Mouse (Mus musculus) intestine, embryonic 14.5 days (tissue): ENCODE results near the gene Megf6. TPM values are rescaled to one million over a fixed set of nuclear protein-coding genes. Genes with fewer than 3 reads are reported as not detected.

Experiments
- ATAC-seq: fragments of 200-750 bp; cut with Nextera tagmentation; replicated peaks from 2 replicates; pipeline ENCODE4 v1.8.0; 2017; ENCODE audit warnings: low read depth, moderate number of reproducible peaks, moderate TSS enrichment, moderate library complexity; ENCODE audit not compliant: low FRiP score, low TSS enrichment
- DNase-seq: peaks from one replicate; pipeline ENCODE4 v3.0.0-alpha.2; 2018; ENCODE audit warnings: low spot score
- H3K27ac ChIP-seq: fragments of 300-500 bp; sonication (generic); 2 replicates; pipeline ENCODE4 v1.5.1; 2014; ENCODE audit warnings: low read depth, mild to moderate bottlenecking, control low read depth
- H3K27me3 ChIP-seq: fragments of 300-500 bp; sonication (generic); replicated peaks from 2 replicates; pipeline ENCODE4 v1.6.1; 2014; ENCODE audit warnings: low read length, control low read depth; ENCODE audit not compliant: control insufficient read depth, insufficient read depth
- H3K36me3 ChIP-seq: fragments of 300-500 bp; sonication (generic); 2 replicates; pipeline ENCODE4 v1.6.1; 2014; ENCODE audit warnings: low read length, control low read depth; ENCODE audit not compliant: control insufficient read depth, insufficient read depth
- H3K4me1 ChIP-seq: fragments of 300-500 bp; sonication (generic); replicated peaks from 2 replicates; pipeline ENCODE4 v1.6.1; 2014; ENCODE audit warnings: low read length, control low read depth, mixed read lengths; ENCODE audit not compliant: control insufficient read depth, insufficient read depth
- H3K4me2 ChIP-seq: fragments of 300-500 bp; sonication (generic); 2 replicates; pipeline ENCODE4 v1.6.1; 2014; ENCODE audit warnings: low read length
- H3K4me3 ChIP-seq: fragments of 300-500 bp; sonication (generic); 2 replicates; pipeline ENCODE4 v1.5.1; 2014; ENCODE audit warnings: low read depth, low read length, control low read depth, mixed read lengths
- H3K9ac ChIP-seq: fragments of 300-500 bp; sonication (generic); 2 replicates; pipeline ENCODE4 v1.6.1; 2014; ENCODE audit warnings: mild to moderate bottlenecking, low read length
- H3K9me3 ChIP-seq: fragments of 300-500 bp; sonication (generic); 2 replicates; pipeline ENCODE4 v1.6.1; 2016; ENCODE audit warnings: low read length, control low read depth; ENCODE audit not compliant: control insufficient read depth
- WGBS: fragments of 180-500 bp; shearing (Covaris S2); extraction: QIAGEN DNeasy Blood & Tissue Kit; methylation state at CpG from one replicate; pipeline ENCODE4 v1.1.7; 2014; 5-methylcytosine and 5-hydroxymethylcytosine counted together
- polyA plus RNA-seq: library from polyadenylated mRNA; unstranded; fragments of >200 nt; fragmentation: Nextera tagmentation; extraction: Ambion mirVana; gene quantifications from 2 replicates; pipeline ENCODE4 v1.2.1, GENCODE M21; 2014

Megf6 gene
- polyA plus RNA-seq, 1 experiment from 2014 or later: 17.1 TPM

DNA sequence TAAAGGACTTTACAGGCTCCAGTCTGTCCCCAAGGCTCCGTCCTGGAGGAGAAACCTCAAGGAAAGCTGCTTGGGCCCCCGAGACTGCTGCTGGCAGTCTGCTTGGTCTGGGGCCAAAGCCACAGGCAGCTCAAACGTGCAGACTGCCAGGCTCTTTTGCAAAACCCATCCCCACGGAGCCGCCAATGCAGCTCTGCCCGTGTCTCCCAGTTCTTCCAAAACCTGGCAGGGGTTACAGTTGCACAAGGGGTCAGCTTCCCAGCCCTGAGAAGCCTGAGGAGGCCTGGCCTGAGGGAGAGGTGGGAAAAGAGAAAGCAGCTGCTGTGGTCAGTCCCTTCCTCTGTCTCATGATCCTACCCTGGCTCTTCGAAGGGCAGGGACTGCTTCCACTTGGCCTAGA is 74.8 kb downstream of the Megf6 start:
- WGBS: 82% methylated on average over 7 of the region's 7 CpGs
- Histone ChIP-seq H3K4me3 (no peak overlapping the region), H3K27ac (no peak overlapping the region), H3K36me3 (no peaks in the 10 kb centered on the region), H3K9ac (no peak overlapping the region), H3K4me1 (peaks cover 4% of the 10 kb centered on the region), H3K4me2 (no peak overlapping the region), H3K9me3 (no peaks in the 10 kb centered on the region), H3K27me3 (no peaks in the 10 kb centered on the region)
- ATAC-seq: no peak
- no peak for DNase-seq

DNA sequence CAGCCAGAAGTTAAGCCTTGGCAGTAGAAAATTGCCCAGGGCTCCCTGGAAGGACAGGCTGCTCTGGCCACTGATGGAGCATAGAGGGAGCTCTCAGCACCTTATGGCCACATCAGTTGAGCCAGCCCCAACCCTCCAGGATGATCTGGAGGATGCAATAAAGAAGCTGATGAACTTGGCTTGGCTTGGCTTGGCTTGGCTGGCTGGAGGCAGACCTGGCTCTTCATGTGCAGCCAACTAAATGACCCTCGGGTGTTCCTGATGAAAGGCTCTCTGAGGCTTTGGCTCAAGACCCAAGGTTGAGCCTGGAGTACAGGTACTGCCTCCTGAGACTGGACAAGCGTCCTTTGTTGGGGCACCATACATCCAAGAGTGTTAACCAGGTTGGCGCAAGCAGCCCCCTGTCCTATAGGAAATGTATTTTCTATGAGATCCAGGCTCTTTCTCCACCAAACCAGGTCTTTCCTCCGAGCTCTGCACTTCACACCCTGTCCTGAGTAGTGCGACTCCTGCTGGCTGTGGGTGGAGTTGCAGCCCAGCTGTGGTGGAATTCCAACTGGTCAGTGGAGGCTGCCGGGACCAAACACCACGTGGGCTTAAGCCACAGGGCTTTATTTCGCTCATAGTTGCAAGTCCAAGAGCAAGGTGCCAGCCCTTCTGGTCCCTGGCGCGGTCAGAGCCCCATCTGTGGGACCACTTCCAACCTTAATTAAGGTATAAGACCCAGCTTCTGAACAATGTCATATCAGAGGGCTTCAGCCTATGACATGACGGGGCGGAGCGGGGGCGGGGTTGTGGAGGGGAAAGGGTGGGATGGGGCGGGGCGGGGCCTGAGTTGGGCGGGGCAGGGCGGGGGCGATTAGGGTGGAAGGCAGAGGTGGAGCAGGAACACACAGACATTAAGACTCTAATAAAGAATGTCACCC is 75.8 kb downstream of the Megf6 start:
- Histone ChIP-seq H3K4me1 (peaks cover 4% of the 10 kb centered on the region), H3K9me3 (no peaks in the 10 kb centered on the region), H3K27ac (no peak overlapping the region), H3K4me2 (peak overlapping the region; percentile 46; the same call in 1 of the 2 replicates), H3K27me3 (no peaks in the 10 kb centered on the region), H3K4me3 (peak overlapping the region; percentile 16), H3K36me3 (no peaks in the 10 kb centered on the region), H3K9ac (no peak overlapping the region)
- ATAC-seq (peak; percentile 70), DNase-seq (peak; percentile 98)
- 9% methylated on average over 19 of the region's 19 CpGs for WGBS

DNA sequence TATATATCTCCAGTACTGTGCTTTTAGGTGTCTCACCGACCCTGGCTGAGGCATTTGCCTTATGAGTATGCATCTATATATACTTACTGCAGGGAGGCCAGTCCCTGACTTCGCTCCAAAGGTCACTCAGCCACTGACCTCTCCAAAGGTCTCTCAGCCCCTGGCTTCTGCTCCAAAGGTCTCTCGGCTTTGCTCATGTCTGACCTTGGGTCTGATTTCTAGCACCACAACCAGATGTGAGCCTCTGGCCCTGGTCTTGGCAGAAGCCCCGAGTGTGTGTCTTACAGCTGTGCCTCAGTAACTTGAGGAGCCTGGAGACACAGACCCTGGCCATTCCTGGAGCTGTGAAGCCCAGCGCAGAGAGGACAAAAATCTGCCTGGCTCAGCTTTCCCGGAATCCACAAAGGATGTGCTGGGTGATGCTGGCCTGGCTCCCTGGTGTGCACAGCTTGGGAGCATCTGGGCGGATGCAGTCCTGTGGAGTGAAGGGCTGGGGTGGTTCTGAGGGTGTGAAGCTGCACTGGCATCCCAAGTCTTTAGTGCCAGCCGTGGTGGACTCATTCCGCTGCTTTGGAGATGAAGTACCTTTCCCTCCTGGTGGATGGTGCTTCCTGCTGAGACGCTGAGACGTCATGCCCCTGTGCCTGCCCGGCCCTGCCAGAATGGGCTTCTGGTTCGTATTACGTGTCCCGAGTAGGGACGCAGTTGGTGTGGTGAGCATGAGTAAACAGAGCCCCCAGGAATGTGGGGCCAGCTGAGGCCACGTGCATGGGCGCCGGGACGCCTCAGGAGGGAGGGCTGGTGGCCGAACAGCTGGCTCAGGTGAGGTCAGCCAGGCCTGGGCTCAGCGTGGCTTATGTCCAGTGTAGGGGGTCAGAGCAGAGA is 76.9 kb downstream of the Megf6 start:
- Histone ChIP-seq H3K9ac (no peak overlapping the region), H3K4me1 (peaks cover 4% of the 10 kb centered on the region), H3K27me3 (no peaks in the 10 kb centered on the region), H3K27ac (no peak overlapping the region), H3K9me3 (no peaks in the 10 kb centered on the region), H3K4me3 (no peak overlapping the region), H3K36me3 (no peaks in the 10 kb centered on the region), H3K4me2 (no peak overlapping the region)
- DNase-seq (no peak), ATAC-seq (no peak; the same call in 1 of the 2 replicates)
- 32% methylated on average over 22 of the region's 22 CpGs for WGBS

DNA sequence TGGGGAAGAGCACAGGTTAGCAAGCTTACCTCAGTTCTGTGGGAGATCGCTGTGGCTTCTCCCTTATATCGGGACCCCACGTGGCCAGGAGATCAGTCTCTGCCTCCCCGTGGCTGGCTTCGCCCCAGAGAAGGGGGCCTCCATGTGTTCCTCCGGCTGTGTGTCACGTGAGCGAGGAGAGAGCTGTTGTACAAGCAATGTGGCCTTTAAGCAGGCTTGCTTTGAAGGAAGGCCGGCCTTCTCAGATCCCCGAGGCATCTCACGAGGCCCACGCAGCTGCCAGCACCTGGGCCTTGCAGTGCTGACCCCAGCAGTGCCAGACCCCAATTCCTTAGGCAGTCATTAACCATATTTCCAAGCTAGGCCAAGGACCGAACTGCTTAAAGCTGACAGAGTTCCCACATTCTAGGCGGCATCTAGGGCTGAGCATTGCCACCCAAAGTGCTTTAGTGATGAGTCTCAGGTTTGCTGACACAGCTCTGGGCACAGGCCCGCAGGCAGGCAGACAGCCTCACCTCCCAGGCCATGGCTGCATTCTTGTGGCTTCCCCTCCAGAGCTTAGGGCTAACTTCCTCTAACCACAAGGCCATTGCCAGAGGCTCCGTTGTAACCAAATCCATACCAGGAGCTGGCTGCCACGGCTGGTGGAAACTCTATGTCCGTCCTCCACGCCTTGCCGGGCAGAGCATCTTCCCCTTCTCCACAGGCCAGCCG is 77.7 kb downstream of the Megf6 start:
- DNase-seq (no peak), ATAC-seq (no peak)
- H3K4me3 ChIP-seq: no peak overlapping the region
- no peak overlapping the region for H3K4me2 ChIP-seq
- H3K27ac ChIP-seq: no peak overlapping the region
- H3K27me3 ChIP-seq: no peaks in the 10 kb centered on the region
- no peak overlapping the region for H3K9ac ChIP-seq
- WGBS: 64% methylated on average over 21 of the region's 21 CpGs
- peaks cover 4% of the 10 kb centered on the region for H3K4me1 ChIP-seq
- H3K9me3 ChIP-seq: no peaks in the 10 kb centered on the region
- H3K36me3 ChIP-seq: no peaks in the 10 kb centered on the region

DNA sequence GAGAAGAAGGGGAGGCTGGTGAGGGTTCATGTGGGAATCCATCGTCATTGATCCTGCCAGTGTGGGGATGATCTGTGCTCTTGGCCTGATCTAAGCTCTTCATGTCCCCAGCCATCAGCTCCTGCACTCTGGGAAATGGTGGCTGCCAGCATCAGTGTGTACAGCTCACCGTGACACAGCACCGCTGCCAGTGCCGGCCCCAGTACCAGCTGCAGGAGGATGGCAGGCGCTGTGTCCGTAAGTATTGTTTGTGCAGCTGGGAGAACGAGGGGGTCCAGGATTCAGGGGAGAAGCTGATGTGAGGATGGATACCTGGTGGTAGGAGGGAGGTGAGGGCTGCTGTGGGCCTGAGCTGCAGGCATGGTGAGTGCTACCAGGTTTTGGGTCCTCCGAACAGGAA is 78.8 kb downstream of the Megf6 start:
- no peaks in the 10 kb centered on the region for H3K9me3 ChIP-seq
- no peak overlapping the region for H3K27ac ChIP-seq
- DNase-seq (no peak), ATAC-seq (no peak)
- no peaks in the 10 kb centered on the region for H3K27me3 ChIP-seq
- no peak overlapping the region for H3K4me3 ChIP-seq
- H3K4me2 ChIP-seq: no peak overlapping the region
- 73% methylated on average over 8 of the region's 8 CpGs for WGBS
- no peaks in the 10 kb centered on the region for H3K36me3 ChIP-seq
- peaks cover 4% of the 10 kb centered on the region for H3K4me1 ChIP-seq
- H3K9ac ChIP-seq: no peak overlapping the region

DNA sequence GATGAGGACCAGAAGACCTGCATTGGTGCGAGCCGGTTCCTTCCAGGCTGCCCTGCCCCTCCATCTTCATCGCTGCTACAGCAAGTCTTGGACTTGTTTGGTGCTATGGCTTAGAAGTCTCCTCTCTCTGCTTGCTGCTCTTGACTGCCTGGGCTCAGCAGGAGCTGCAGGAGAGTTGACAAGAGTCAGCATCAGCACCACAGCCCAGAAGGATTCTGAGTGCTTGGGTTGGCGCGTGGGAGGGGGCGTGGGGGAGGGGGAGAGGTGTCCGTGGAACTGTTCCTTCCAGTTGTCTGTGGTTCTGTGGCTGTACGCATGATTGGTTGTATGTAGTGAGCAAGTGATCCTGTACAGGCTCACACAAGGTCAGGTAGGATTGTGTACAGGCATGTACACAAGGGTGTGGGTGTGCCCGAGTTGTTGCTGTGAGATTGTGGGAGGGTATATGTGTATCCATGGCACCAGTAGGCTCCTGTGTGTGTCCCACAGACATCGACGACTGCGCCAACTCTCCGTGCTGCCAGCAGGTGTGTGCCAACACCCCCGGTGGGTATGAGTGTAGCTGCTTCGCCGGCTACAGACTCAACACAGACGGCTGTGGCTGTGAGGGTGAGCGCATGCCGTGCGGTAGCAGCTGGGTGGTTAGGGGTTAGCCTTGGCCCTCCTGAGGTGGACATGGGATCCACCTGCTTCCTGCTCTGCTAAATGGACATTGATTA is 82.2 kb downstream of the Megf6 start:
- 85% methylated on average over 20 of the region's 20 CpGs for WGBS
- H3K9me3 ChIP-seq: no peaks in the 10 kb centered on the region
- H3K27me3 ChIP-seq: no peaks in the 10 kb centered on the region
- H3K4me1 ChIP-seq: peaks cover 3% of the 10 kb centered on the region
- no peak overlapping the region for H3K4me3 ChIP-seq
- H3K9ac ChIP-seq: no peak overlapping the region
- H3K4me2 ChIP-seq: no peak overlapping the region
- H3K36me3 ChIP-seq: no peaks in the 10 kb centered on the region
- no peak overlapping the region for H3K27ac ChIP-seq
- no peak for DNase-seq
- no peak for ATAC-seq

DNA sequence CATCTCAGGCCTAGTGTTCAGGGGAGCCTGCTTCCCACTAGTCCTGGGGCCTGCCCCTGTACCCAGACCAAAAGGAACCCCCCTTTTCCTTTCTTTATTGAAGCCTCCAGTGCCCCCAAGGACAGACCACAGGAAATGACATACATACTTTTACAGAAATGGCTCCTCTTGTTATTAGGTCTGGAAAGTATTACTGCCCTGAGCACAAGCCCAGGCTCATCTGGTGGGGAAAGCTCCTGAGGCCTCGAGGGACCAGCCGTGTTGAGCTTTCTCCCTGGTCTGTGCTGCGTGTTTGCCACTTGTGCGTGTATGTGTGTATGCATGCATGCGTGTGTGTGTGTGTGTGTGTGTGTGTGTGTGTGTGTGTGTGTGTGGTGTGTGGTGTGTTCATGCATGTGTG is 90.2 kb downstream of the Megf6 start:
- no peak overlapping the region for H3K4me3 ChIP-seq
- H3K4me1 ChIP-seq: no peaks in the 10 kb centered on the region
- no peak overlapping the region for H3K27ac ChIP-seq
- no peaks in the 10 kb centered on the region for H3K27me3 ChIP-seq
- H3K4me2 ChIP-seq: no peak overlapping the region
- peaks cover 4% of the 10 kb centered on the region; the same call in 1 of the 2 replicates for H3K9me3 ChIP-seq
- DNase-seq (no peak), ATAC-seq (no peak)
- 78% methylated on average over 5 of the region's 5 CpGs for WGBS
- H3K36me3 ChIP-seq: no peaks in the 10 kb centered on the region; the same call in 1 of the 2 replicates
- no peak overlapping the region for H3K9ac ChIP-seq

DNA sequence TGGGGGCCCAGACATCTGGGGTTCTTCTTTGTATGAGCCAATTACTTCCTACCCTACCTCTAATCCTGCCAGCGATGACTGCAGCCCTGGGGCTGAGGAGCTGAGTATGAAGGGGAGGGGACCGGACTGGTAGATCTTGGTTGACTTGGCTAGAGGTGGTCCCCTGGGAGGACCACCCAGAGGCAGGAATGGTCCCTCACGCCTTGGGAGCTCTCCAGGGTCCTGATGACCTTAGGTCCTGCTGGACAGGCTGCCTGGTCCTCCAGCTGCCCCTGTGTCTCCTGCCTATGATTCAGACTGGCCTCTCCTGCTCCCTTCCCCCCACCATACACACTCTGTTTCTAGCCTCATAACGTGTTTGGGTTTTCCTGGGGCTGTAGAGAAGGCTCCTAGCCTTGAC is 91.5 kb downstream of the Megf6 start:
- no peak for DNase-seq
- H3K9me3 ChIP-seq: peaks cover 4% of the 10 kb centered on the region; the same call in 1 of the 2 replicates
- no peak overlapping the region for H3K27ac ChIP-seq
- no peak overlapping the region for H3K4me2 ChIP-seq
- no peaks in the 10 kb centered on the region for H3K27me3 ChIP-seq
- no peaks in the 10 kb centered on the region for H3K4me1 ChIP-seq
- no peak overlapping the region for H3K9ac ChIP-seq
- 47% methylated on average over 4 of the region's 4 CpGs for whole genome bisulfite sequencing
- H3K4me3 ChIP-seq: no peak overlapping the region
- no peak for ATAC-seq
- no peaks in the 10 kb centered on the region; the same call in 1 of the 2 replicates for H3K36me3 ChIP-seq
